Mouse (Mus musculus): Measurements from ENCODE around the gene Zfp131. TPM values are rescaled to one million over a fixed set of nuclear protein-coding genes. Genes with fewer than 3 reads are reported as not detected.

Gene Zfp131
- total RNA-seq, 2 experiments from 2014 or later, result 47.3 to 48.5 TPM

Other genes with a start within 250 kb of the Zfp131 start
- under 1 TPM; 0.75 to 0.86 TPM for gene Ccl28, start 167.1 kb downstream of the Zfp131 start, total RNA-seq (2021)
- 100 to 1,000 TPM; 247 to 296 TPM for gene Hmgcs1, start 100.5 kb downstream of the Zfp131 start, total RNA-seq (2021)
- 10 to 100 TPM; 13.9 to 16.2 TPM for gene Nim1k, start 35.0 kb downstream of the Zfp131 start, total RNA-seq (2021)
- gene AF067063, start 39.3 kb upstream of the Zfp131 start, total RNA-seq (2021), result not detected
- not detected for gene D13Ertd608e, start 45.1 kb upstream of the Zfp131 start, total RNA-seq (2021)
- not detected for gene Tcstv1, start 103.9 kb upstream of the Zfp131 start, total RNA-seq (2021)
- gene Gm21761, start 138.4 kb upstream of the Zfp131 start, total RNA-seq (2021), result not detected
- gene B020031M17Rik, start 159.9 kb upstream of the Zfp131 start, total RNA-seq (2021), result not detected
- not detected for gene Gm36079, start 236.1 kb upstream of the Zfp131 start, total RNA-seq (2021)

All from left cerebral cortex, postnatal 36 days (tissue).